Mouse (Mus musculus): ENCODE data around the gene Tardbp. TPM values are rescaled to one million over a fixed set of nuclear protein-coding genes. Genes with fewer than 3 reads are reported as not detected.

The Tardbp gene
- polyA plus RNA-seq, 1 experiment from 2014 or later = 211 TPM

- H3K4me1 ChIP-seq (ENCODE audit: control insufficient read depth, insufficient read depth, low read length) = no peaks in the 10 kb centered on the region
- no peaks in the 10 kb centered on the region for H3K9me3 ChIP-seq (ENCODE audit: control insufficient read depth, low read length)
- WGBS = 94% methylated on average over 12 of the region's 12 CpGs
- peaks cover 53% of the 10 kb centered on the region for H3K36me3 ChIP-seq (ENCODE audit: control insufficient read depth, insufficient read depth, low read length)
- H3K9ac ChIP-seq (ENCODE audit: low read length) = no peak overlapping the region
- no peak for ATAC-seq (ENCODE audit: insufficient read depth, low FRiP score, low TSS enrichment)
- no peak overlapping the region for H3K4me2 ChIP-seq (ENCODE audit: low read depth)
- H3K27me3 ChIP-seq (ENCODE audit: control insufficient read depth, insufficient read depth, low read length) = no peaks in the 10 kb centered on the region
- no peak overlapping the region for H3K27ac ChIP-seq (ENCODE audit: low read depth, low read length)
- H3K4me3 ChIP-seq (ENCODE audit: low read depth, low read length) = no peak overlapping the region
- no peak for DNase-seq (ENCODE audit: low spot score)
These were observed 63.2 kb downstream of the Tardbp start for GRCm38 (mm10) chr4:148563595-148563994.

- WGBS = 94% methylated on average over 17 of the region's 17 CpGs
- Histone ChIP-seq H3K36me3 (ENCODE audit: control insufficient read depth, insufficient read depth, low read length) (peaks cover 50% of the 10 kb centered on the region), H3K4me3 (ENCODE audit: low read depth, low read length) (no peak overlapping the region), H3K9me3 (ENCODE audit: control insufficient read depth, low read length) (no peaks in the 10 kb centered on the region), H3K4me1 (ENCODE audit: control insufficient read depth, insufficient read depth, low read length) (no peaks in the 10 kb centered on the region), H3K27ac (ENCODE audit: low read depth, low read length) (no peak overlapping the region), H3K4me2 (ENCODE audit: low read depth) (no peak overlapping the region), H3K9ac (ENCODE audit: low read length) (no peak overlapping the region), H3K27me3 (ENCODE audit: control insufficient read depth, insufficient read depth, low read length) (no peaks in the 10 kb centered on the region)
- ATAC-seq (ENCODE audit: insufficient read depth, low FRiP score, low TSS enrichment) (no peak), DNase-seq (ENCODE audit: low spot score) (no peak)
These were observed 64.1 kb downstream of the Tardbp start for GRCm38 (mm10) chr4:148562676-148563075.

Other genes starting within 250 kb of the Tardbp start
- 17.6 and 19.0 TPM in 2 replicates for gene Ubiad1, start 182.2 kb downstream of the Tardbp start, polyA plus RNA-seq (2014; fragmentation: Nextera tagmentation; extraction: Ambion mirVana)
- gene Mtor, start 178.4 kb downstream of the Tardbp start, polyA plus RNA-seq (2014; fragmentation: Nextera tagmentation; extraction: Ambion mirVana) = 34.1 and 36.1 TPM in 2 replicates
- gene Angptl7, start 126.6 kb downstream of the Tardbp start, polyA plus RNA-seq (2014; fragmentation: Nextera tagmentation; extraction: Ambion mirVana) = 0.31 and 0.32 TPM in 2 replicates
- gene Exosc10, start 68.6 kb downstream of the Tardbp start, polyA plus RNA-seq (2014; fragmentation: Nextera tagmentation; extraction: Ambion mirVana) = 102 and 108 TPM in 2 replicates
- gene Srm, start 35.5 kb downstream of the Tardbp start, polyA plus RNA-seq (2014; fragmentation: Nextera tagmentation; extraction: Ambion mirVana) = 194 and 196 TPM in 2 replicates
- gene Masp2, start 24.5 kb downstream of the Tardbp start, polyA plus RNA-seq (2014; fragmentation: Nextera tagmentation; extraction: Ambion mirVana) = 0.17 and 0.35 TPM in 2 replicates
- not detected in 2 replicates for gene Gm572, start 16.3 kb upstream of the Tardbp start, polyA plus RNA-seq (2014; fragmentation: Nextera tagmentation; extraction: Ambion mirVana)
- 4.9 and 7.3 TPM in 2 replicates for gene Casz1, start 177.4 kb upstream of the Tardbp start, polyA plus RNA-seq (2014; fragmentation: Nextera tagmentation; extraction: Ambion mirVana)

Data from neural tube, embryonic 11.5 days (tissue).